Mouse (Mus musculus): ENCODE measurements around the gene Adh5. TPM values are rescaled to one million over a fixed set of nuclear protein-coding genes. Genes with fewer than 3 reads are reported as not detected.

Adh5 gene
- polyA plus RNA-seq, 1 experiment from 2014 or later = 181 TPM

DNA sequence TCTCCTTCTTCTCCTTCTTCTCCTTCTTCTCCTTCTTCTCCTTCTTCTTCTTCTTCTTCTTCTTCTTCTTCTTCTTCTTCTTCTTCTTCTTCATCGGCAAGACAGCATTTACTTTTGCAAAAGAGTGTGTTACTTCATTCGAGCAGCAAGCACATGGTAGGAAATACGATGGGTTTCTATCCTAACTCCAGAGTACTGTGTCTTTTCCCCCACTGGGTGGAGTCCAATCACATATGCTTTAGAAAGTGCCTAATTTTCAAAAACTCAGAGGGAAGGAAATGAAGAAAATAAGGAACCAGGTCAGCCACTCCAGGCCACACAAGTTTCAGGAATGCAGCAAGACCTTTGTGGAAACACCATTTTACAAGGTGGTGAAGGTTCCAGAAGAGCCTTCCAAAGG, 50.8 kb downstream of the Adh5 start:
- Histone ChIP-seq H3K4me2 (no peak overlapping the region), H3K27me3 (replicated peaks) (no peaks in the 10 kb centered on the region), H3K27ac (no peak overlapping the region), H3K9ac (no peak overlapping the region), H3K4me1 (no peaks in the 10 kb centered on the region), H3K4me3 (replicated peaks) (no peak overlapping the region), H3K36me3 (no peaks in the 10 kb centered on the region), H3K9me3 (no peaks in the 10 kb centered on the region)
- ATAC-seq (ENCODE audit: insufficient read depth, low FRiP score, low read depth) = no peak
- WGBS = 73% methylated on average over 3 of the region's 3 CpGs

DNA sequence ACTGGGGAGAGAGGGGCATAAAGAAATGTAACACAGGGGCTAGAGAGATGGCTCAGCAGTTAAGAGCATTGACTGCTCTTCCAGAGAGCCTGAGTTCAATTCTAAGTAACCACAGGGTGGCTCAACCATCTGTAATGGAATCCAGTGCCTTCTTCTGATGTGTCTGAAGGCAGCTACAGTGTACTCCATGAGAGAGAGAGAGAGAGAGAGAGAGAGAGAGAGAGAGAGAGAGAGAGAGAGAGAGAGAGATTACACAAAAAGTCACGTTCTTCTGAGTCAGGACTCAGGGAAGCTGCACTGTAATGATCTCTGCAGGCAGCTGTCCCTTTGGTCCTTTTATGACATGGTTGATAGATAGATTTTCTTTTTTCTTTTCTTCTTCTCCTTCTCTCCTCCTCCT, 51.7 kb downstream of the Adh5 start:
- no peak overlapping the region for H3K4me3 ChIP-seq (replicated peaks)
- 24% methylated on average over 1 of the region's 1 CpGs for WGBS
- no peak for ATAC-seq (ENCODE audit: insufficient read depth, low FRiP score, low read depth)
- H3K27ac ChIP-seq = no peak overlapping the region
- no peaks in the 10 kb centered on the region for H3K9me3 ChIP-seq
- no peaks in the 10 kb centered on the region for H3K36me3 ChIP-seq
- no peak overlapping the region for H3K4me2 ChIP-seq
- H3K27me3 ChIP-seq (replicated peaks) = no peaks in the 10 kb centered on the region
- no peaks in the 10 kb centered on the region for H3K4me1 ChIP-seq
- H3K9ac ChIP-seq = no peak overlapping the region

DNA sequence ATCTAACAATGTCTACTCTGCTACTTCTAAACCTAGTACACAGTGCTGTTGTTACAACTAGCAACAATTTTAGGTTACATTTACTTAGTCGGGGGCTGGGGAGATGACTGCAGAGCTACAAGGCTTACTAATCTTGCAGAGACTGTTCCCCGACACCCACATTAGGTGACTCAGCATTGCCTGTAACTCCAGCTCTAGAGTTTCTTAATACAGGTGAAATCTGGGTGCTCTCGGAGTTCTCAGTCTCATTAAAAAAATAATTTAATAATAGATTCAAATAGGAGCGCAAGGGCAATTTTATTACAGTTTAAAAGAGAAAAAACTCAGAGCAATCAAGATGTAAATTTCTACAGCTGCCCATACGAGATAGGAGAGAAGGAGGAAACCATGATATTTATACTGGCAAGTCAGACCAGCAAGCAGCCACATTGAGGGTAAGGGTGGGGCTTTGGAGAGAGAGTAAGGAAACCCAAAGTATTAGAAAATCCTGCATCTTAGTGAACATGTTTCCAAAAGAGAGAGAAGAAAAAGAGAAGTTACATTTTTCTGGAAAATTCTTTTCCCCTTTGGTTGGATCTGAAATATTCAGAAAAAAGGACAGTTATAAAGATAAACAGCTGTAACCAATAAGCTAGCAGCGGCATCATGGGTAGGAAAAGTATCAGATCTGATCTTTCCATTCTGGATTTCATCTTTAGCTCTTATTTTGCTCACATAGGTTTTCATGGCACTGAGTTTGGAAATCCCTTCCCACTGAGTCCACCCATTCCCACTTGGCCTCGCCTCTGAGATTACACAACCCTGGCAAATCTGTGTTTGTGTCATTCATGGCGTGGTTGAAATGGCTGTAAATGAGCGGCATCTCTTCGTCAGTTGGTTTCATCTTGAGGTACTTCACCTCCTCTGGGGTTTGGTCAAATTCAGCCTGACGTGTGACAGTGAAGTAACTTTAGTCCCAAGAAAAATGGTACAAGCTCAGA, 52.6 kb downstream of the Adh5 start:
- no peak for ATAC-seq (ENCODE audit: insufficient read depth, low FRiP score, low read depth)
- Histone ChIP-seq H3K4me3 (replicated peaks) (no peak overlapping the region), H3K27ac (no peak overlapping the region), H3K36me3 (no peaks in the 10 kb centered on the region), H3K27me3 (replicated peaks) (no peaks in the 10 kb centered on the region), H3K4me1 (no peaks in the 10 kb centered on the region), H3K9me3 (no peaks in the 10 kb centered on the region), H3K9ac (no peak overlapping the region), H3K4me2 (no peak overlapping the region)
- WGBS = 76% methylated on average over 11 of the region's 11 CpGs

DNA sequence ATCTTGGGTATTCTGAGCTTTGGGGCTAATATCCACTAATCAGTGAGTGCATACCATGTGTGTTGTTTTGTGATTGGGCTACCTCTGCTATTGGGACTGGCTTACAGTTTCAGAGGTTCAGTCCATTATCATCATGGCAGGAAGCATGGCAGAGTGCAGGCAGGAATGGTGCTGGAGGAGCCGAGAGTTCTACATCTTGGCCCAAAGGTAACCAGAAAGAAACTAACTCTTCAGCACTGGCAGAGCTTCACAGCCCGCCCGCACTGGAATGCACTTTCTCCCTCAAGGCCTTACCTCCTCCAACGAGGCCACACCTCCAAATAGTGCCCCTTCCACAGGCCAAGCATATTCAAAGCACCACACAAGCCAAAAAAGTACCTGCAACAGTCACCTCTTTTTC, 55.8 kb downstream of the Adh5 start:
- Histone ChIP-seq H3K9me3 (no peaks in the 10 kb centered on the region), H3K4me2 (no peak overlapping the region), H3K4me1 (no peaks in the 10 kb centered on the region), H3K27me3 (replicated peaks) (no peaks in the 10 kb centered on the region), H3K27ac (no peak overlapping the region), H3K9ac (no peak overlapping the region), H3K36me3 (no peaks in the 10 kb centered on the region), H3K4me3 (replicated peaks) (no peak overlapping the region)
- 52% methylated on average over 4 of the region's 4 CpGs for WGBS
- no peak for ATAC-seq (ENCODE audit: insufficient read depth, low FRiP score, low read depth)

DNA sequence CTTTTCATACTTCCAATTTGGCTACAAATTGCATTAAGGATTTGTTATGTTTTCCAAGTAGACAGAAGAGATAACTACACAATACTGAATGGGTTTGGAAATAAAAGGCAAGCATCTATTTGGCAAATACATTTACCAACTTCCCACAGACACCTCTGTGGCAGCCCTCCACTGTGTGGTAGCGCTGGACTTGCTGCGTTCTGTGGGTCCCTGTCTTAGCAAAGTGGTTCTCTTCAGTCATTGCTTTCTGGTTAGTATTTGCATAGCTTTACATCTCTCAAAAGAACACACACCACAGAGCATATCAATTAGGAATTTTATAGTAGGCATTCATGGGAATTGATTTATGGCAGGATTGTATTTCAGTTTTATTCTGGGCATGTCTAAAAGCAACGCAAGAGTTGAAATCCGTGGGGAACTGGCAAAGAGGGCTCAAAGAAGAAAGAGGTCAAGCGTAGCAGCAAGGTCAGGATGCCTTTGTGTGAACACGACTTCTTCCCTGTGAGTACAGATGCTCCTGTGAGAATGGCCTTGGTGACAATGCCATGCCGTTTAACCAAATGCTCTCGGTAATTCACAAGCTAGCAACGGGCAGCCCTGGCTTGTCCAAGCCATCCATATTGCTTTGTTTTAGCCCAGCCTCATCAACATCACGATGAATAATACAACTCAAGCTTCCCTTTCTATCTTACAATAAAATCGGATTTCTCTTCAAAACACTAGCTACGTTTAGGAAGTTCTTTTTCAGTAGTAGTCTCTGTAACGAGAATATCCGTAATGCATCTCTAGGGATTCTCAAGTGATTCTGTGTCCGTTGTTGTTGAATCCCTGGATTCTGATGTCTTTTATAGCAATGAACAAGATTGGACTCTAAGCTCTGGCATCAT, 57.2 kb downstream of the Adh5 start:
- WGBS = 71% methylated on average over 15 of the region's 15 CpGs
- Histone ChIP-seq H3K27me3 (replicated peaks) (no peaks in the 10 kb centered on the region), H3K27ac (no peak overlapping the region), H3K4me2 (no peak overlapping the region), H3K4me1 (no peaks in the 10 kb centered on the region), H3K9ac (no peak overlapping the region), H3K36me3 (no peaks in the 10 kb centered on the region), H3K9me3 (no peaks in the 10 kb centered on the region), H3K4me3 (replicated peaks) (no peak overlapping the region)
- ATAC-seq (ENCODE audit: insufficient read depth, low FRiP score, low read depth) = no peak

DNA sequence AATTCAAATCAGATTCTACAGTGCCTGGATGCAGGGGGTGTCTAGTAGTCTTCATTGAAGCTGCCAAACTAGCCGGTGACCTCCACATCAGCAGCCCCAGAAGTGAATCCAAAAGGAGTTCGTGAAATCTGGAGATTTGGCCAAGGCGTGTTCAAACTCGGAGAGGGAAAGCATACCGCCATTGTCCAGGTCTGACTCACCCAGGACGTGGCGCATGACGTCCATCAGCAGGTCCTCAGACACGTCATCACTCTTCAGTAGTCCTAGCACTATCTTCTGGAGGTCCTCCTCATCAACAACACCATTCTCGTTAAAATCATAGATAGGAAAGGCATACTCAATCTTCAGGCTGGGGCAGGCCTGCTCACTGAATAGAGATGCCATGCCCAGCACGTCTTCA, 60.9 kb downstream of the Adh5 start:
- Histone ChIP-seq H3K9me3 (no peaks in the 10 kb centered on the region), H3K4me1 (no peaks in the 10 kb centered on the region), H3K4me3 (replicated peaks) (no peak overlapping the region), H3K36me3 (no peaks in the 10 kb centered on the region), H3K27me3 (replicated peaks) (no peaks in the 10 kb centered on the region), H3K9ac (no peak overlapping the region), H3K4me2 (no peak overlapping the region), H3K27ac (no peak overlapping the region)
- no peak for ATAC-seq (ENCODE audit: insufficient read depth, low FRiP score, low read depth)
- WGBS = 84% methylated on average over 11 of the region's 11 CpGs

Other genes starting within 250 kb of the Adh5 start
- gene 4930579F01Rik, start 249.3 kb upstream of the Adh5 start, polyA plus RNA-seq (2015; fragmentation: Nextera tagmentation; extraction: Ambion mirVana) = 0.21 and 0.26 TPM in 2 replicates
- 0.53 and 0.76 TPM in 2 replicates for gene Adh7, start 225.3 kb upstream of the Adh5 start, polyA plus RNA-seq (2015; fragmentation: Nextera tagmentation; extraction: Ambion mirVana)
- gene Adh1, start 182.1 kb upstream of the Adh5 start, polyA plus RNA-seq (2015; fragmentation: Nextera tagmentation; extraction: Ambion mirVana) = 40.9 and 130 TPM in 2 replicates
- 0.32 and 0.61 TPM in 2 replicates for gene Adh6a, start 129.8 kb upstream of the Adh5 start, polyA plus RNA-seq (2015; fragmentation: Nextera tagmentation; extraction: Ambion mirVana)
- gene Adh6b, start 101.3 kb upstream of the Adh5 start, polyA plus RNA-seq (2015; fragmentation: Nextera tagmentation; extraction: Ambion mirVana) = 0.10 TPM in 1 of 2 replicates, not detected in the other
- gene Adh4, start 27.6 kb upstream of the Adh5 start, polyA plus RNA-seq (2015; fragmentation: Nextera tagmentation; extraction: Ambion mirVana) = 0.12 TPM in 1 of 2 replicates, not detected in the other
- gene Metap1, start 46.4 kb downstream of the Adh5 start, polyA plus RNA-seq (2015; fragmentation: Nextera tagmentation; extraction: Ambion mirVana) = 46.1 and 48.1 TPM in 2 replicates
- gene Eif4e, start 83.1 kb downstream of the Adh5 start, polyA plus RNA-seq (2015; fragmentation: Nextera tagmentation; extraction: Ambion mirVana) = 295 and 313 TPM in 2 replicates